Mouse (Mus musculus): ENCODE measurements around the gene Gm5089.

Gene Gm5089

GRCm38 (mm10) chr14:122450496-122451382 is at the start of gene Gm5089:
Gene Gm5089 (minus strand): TSS chr14:122451115.
- DNase-seq = peak; percentile 88

GRCm38 (mm10) chr14:122492015-122492414 is 41.1 kb upstream of the Gm5089 start:
- DNase-seq = no peak

- DNase-seq = peak; percentile 3
These were observed 40.6 kb upstream of the Gm5089 start for GRCm38 (mm10) chr14:122491521-122491920.

DNA sequence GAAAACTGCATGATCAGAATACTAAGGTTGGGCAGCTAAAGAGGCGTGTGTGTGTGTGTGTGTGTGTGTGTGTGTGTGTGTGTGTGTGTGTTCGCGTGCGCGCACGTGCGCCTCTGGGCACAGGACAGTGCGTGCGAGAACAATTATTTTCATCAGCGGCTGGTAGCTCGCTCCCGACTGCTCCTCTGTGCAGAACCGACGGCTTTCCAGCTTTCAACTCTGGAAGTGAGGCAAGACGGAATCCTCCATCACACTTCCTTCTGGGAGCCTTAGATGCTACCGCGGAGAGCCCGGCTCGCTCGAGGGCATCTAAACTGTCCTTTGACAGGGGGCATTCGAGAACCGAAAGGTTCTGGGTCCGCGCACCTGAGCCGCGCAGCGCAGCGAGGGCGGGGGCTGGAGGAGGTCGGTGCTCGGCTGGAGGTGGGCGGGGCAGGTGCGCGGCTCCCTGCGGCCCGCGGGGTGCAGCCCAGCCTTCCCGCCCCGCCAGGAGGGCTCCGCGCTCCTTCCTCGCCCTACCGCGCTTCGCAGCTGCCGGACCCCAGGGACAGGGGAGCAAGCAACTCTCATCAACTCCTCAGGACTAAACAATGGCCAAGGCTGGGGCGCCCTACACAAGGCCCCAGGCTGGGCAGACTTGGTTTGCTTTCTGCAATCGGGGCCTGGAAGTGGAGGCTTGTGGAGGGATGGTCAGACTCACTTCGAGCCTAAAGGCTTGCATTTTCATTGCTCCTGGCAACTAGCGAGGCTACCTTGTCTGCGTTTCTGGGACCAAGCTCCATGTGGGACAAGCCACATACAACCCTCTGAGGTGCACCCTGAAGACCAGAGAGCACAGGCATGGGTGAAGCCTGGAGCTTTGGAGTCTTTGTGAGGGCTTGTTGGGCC is 39.8 kb upstream of the Gm5089 start, which contains the start of gene Gm10837:
Gene Gm10837, plus strand, starts transcription at position 146 of the 888 bp plus-strand sequence.
- DNase-seq = peak; percentile 85

DNA sequence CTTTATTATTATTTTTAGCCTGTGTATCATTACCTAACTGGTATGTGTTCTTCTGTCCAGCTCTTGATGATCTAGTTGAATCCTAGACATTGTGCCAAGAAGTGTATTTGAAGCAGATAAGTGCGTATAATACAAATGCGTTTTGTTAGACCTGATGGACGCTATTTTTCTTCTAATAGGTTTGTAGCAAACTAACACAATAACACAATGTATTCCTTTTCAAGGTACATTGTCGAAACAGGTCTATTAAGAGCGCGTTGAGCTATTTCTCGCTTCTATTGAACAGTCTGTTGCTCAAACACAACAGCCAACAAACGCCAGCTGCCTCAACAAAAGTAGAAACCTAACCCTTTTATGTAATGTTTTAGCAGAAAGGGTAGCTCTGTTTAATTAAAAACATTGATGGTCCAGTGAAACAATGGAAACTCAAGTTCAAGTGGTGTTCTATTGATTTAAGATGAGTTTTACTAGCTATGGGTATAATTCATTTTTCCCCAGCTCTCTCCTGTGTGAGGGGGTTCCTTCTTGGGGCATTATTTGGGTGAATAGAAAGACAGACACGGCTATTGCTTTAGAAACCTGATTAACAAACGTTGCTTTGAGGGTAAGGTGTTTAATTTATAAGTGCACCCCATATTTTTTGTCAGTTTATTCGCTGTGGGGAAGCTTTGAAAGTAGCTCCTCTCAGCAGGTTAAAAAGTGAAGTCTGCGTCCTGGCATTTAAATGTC is 38.9 kb upstream of the Gm5089 start:
- DNase-seq = peak; percentile 23

- DNase-seq = peak; percentile 8
These were observed 38.1 kb upstream of the Gm5089 start for GRCm38 (mm10) chr14:122489041-122489440.

- peak; percentile 61 for DNase-seq
These were observed 36.5 kb upstream of the Gm5089 start for GRCm38 (mm10) chr14:122487366-122487765.

DNA sequence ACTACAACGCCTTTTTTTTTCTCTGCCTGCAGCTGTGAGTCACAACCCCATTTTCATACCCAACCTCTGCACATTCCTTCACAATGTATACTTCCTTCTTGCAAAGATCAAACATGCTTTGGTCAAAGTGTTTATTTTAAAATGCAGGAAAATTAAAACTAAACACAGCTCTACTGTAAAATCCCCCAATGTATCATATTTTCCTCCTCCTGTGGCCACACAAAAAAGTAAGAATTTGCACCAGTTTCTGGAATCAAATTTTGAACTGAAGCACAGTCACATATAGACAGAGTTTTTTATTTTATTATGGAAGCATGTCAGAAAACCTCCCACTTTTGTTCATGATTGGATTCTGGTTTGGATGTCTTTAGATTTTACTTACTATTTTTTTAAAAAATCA is 35.7 kb upstream of the Gm5089 start:
- DNase-seq = no peak

- no peak for DNase-seq
These were observed 34.8 kb upstream of the Gm5089 start for GRCm38 (mm10) chr14:122485635-122486181.

DNA sequence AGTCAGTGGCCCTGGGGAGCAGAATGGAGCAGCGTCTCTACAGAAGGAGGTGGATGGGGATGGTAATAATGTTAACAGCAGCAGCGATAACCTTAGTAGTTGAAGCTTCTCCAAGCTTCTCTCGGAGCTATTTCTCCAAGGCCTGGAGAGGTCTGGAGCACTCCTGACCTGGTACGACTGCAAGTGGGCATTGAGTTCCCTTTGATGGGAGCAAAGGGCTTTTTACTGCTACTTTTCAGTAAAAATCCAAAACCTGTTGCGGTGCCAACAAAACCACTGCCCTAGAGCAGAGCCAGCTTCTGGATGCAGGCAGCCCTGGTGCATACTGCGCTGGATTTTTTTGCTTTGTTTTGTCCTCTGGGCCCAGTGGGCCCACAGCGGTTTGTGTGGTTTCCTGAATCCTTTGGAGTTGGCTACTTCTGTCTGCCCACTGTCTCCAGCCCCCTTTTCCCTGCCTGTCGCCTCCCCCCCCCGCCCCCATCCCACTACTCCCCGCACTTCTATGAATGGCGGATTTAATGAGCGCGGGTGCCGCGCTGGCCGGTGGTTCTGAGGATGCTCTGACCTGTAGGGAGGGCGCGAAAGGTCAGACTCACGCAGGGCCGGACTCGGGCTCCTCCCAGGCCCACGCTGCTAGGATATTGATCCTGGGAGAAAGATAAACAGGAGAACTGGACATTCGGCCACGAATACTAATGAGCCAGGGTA is 34.1 kb upstream of the Gm5089 start:
- no peak for DNase-seq

DNA sequence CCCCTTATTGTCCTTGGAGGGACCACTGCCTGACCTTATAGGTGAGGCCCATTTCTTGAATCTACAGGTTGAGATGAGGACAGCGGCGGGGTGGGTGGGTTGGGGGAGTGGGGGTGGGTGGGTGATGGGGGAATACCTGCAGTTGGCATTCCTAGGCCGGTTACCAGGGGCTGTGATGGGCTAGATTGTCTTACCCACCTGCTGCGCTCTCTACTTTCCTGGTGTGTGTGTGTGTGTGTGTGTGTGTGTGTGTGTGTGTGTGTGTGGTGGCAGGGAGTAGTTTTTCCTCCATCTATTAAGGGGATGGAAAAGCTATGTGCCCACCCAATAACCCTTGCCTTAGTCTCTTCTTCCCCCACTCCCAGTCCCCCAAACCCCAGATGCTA is 33.5 kb upstream of the Gm5089 start:
- no peak for DNase-seq

DNA sequence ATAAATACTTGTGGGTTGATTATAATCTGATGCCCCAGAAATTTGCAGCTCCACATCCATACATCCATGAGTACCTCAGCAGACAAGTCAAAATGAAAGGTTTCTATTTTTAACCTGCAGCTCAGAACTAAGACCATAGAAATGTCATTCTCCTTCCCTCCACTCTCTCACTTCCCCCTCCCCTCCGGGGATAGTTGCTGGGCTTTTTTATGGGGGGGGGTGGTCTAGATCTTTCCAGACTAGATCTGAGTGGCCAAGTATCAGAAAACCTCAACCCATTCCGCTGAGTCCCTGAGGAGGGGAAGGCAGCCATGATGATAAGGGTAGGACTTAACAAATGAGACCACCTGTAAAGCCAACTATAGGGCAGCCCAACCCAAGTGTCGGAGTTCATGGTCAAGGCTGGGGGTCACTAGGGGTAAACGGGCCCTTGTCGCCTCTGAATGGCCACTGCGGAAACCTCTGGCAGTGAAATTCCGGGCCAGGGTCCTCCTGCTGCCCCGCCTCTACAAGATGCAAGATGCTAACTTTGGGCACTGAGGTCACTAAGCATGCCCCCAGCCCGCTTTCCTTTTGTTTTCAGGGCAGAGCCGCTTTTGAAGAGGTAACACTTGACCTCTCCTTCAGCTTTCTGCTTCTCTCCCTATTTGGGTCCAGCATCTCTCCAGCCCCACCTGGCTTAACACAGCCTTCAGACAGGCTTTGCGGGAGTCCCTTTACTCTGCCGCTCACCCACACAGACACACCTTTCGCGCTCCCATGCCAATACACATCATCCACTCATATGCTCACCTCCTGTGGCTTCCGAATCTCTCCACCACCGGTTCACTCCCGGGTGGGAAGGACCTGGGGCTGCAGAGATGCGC is 32.9 kb upstream of the Gm5089 start:
- no peak for DNase-seq

- DNase-seq = no peak
These were observed 32.1 kb upstream of the Gm5089 start for GRCm38 (mm10) chr14:122483024-122483385.

DNA sequence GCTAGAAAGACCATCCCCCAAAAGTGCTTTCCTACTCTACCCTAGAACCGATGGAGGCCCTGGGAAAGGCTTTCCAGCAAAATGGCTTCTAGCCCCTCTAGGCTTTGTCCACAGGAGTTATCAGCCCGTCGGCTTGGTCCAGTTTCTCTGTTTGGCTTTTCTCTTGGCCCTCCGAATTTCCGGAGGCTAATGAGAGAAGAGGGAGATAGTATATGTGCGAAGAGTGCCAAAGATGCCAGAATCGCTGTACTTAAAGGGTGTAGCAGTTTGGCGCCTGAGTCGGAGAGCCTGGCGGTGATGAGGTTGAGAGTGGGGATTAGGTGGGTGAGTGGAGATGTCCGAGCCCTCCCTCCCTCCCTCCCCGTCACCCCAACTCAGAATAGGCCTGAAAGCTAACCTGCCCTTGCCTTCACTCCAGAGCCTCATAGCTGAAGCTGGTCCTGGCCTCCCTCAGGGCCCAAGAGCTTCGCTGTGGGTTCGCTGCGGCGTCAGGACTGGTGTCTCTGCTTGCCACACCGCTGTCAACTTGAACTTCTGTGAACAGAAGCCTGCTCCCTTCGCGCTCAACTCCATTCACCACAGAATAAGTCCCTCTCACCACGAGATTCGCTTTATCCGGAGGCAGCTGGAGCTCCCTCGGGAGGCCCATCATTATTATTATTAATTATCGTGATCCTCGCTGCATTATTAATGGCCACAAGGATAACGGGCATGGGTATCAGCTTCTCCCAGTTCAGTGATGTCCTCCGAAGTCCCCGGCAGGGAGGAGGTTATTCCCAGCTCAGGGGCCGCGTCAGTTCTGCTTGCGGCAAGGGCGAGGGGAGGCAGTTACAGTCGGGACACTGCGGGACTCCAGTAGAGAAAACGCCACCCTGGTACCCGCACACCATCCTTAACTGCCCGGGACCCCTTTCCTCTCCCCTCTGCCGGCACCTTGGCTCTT is 31.4 kb upstream of the Gm5089 start:
- no peak for DNase-seq

DNA sequence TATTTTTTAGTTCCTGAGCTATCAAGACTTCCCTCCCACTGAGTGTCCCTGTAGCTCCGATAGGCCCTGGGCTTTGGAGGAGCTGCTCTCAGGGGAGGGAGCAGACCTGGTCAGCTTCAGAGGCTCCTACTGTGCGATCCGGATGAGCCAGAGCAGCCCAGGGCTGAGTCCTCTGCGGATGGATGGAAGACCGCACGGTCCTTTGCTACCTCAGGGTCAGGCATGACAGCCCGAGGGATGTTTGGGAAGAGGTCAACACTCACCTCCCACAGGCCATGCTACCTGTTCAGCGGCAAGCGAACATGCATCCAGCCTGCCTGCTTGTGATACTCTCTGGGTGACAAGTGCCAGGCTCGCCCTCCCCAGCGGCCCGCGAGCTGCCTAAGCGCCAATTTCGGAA is 30.3 kb upstream of the Gm5089 start:
- DNase-seq = no peak

GRCm38 (mm10) chr14:122480355-122480754 is 29.4 kb upstream of the Gm5089 start:
- no peak for DNase-seq

- DNase-seq = no peak
These were observed 28.7 kb upstream of the Gm5089 start for GRCm38 (mm10) chr14:122479461-122480109.

DNA sequence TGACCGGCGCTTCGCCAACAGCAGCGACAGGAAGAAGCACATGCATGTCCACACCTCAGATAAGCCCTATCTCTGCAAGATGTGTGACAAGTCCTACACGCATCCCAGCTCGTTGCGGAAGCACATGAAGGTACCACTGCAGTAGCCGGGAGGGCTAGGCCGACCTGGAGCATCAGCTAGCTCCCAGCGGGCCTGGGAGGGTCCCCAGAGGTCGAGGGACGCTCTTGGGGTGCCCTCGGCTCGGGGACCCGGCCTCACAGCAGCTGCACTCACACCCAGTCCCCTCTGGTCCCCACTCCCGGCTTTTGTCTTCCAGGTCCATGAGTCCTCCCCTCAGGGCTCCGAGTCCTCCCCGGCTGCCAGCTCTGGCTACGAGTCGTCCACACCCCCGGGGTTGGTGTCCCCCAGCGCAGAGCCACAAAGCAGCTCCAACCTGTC is 27.7 kb upstream of the Gm5089 start:
- no peak for DNase-seq

- DNase-seq = no peak
These were observed 27.2 kb upstream of the Gm5089 start for GRCm38 (mm10) chr14:122477971-122478573.

Measured in heart, adult 11 months (tissue).